Mouse (Mus musculus) gastrocnemius, adult 8-10 months (tissue): ENCODE results near the gene Slfn2. TPM values are rescaled to one million over a fixed set of nuclear protein-coding genes. Genes with fewer than 3 reads are reported as not detected.

Experiments
- DNase-seq, 2 experiments: peaks; one replicate each; pipeline ENCODE4 v3.0.0; 2022; ENCODE audit warnings: low spot score in 2 of 2
- microRNA-seq: library from miRNA; unstranded; fragments of <30 nt; microRNA quantifications from one replicate; pipeline ENCODE4 v1.2.0, GENCODE M21; 2022
- total RNA-seq, 4 experiments: library from RNA; stranded (reverse); gene quantifications; 2 replicates each; pipeline ENCODE4 v1.2.4; 2022

Slfn2 gene
- total RNA-seq, 4 experiments from 2014 or later, result 0.48 to 0.62 (median 0.56) TPM

DNA sequence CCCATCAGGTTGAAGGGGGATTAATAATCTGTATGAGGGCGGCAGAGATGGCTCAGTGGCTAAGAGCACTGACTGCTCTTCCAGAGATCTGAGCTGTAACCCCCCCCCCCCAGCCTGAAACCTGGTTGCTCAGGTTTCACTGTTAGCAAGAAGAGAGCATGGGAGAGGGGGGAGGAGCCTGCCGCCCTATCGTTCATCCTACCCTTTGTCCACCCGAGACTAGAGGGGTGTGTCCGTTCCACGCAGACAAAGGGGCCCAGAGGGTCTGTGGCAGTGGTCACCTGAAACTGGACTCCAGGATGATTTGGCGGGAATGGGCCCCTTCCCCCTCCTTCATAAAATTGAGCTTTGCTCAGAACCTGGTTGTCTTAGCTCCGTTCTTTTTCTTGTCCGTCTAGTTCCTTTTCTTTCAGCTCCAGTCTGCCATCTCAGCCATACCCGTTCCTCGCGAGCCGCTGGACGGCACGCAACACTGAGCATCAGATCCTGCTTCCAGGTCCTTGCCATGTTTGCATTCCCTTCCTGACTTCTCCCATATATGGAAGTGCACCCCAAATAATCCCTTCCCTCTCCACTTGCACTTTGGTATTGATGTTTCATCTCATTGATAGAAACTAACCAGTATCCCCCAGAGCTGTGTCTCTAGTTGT, 5.5 kb downstream of the Slfn2 start:
- DNase-seq, result no peak

DNA sequence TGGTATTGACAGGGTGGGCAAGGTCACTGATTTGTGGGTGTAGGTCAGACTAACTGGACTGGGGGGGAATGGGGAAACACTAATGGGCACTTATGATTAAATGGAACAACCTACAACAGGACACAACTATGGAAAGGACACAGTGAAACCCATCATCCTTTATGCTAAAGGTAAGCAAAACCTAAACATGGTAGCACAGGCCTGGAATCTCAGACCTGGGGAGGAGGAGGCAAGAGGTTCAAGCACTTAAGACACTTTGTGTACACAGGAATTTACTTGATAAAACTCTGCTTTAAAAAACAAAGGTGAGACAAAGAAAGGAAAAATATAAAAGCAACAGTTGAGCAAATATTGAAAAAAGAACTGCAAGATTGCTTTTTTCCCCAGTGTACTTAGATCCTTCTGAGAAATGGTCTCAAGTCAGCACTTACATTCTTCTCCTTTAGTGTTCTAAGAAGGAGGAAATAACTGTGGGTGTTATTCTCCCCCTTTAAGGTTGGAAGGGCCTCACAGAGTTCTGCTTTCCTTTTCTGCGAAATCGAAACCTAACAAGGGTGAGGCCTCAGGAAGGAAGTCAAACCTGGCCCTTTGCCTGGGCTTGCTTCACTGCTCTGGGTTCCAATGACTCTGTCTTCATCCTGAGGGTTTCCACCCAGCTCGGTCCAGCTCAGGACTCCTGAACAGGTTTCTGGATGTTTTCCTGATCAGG, 13.0 kb downstream of the Slfn2 start:
- peak; percentile 46 to 51 for DNase-seq

DNA sequence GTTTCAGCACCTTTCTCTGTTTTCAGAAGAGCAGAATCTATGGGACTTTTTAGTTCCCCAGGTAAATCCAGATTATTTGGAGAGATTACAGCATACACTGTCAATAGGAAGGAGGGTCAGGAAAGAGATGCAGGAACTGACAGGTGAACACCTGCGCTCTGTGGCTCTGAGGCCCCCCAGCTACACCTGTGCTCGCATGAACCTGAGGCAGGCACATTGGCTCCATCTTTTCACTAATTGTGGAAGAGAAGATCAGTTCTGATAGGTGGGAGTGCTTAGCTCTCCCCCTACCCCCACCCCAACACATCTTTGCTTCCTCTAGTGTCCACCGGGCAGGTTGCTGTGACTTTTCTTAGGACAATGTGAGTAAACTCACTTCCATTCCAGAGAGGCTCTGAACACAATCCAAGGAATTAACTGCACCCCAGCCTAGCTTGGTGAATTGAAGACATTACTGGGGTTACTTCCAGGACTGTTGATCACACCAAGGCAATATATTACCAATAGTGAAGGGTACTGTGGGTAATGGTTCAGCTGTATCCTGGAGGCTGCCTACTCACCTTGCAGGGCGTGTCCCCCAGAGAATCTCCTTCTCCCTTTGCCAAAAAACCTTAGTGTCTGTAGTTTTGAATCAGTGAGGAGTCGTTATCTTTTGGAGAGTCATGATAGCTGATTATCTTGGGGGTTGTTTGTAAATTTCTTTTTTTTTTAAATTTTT, 13.7 kb downstream of the Slfn2 start:
- DNase-seq, result no peak

DNA sequence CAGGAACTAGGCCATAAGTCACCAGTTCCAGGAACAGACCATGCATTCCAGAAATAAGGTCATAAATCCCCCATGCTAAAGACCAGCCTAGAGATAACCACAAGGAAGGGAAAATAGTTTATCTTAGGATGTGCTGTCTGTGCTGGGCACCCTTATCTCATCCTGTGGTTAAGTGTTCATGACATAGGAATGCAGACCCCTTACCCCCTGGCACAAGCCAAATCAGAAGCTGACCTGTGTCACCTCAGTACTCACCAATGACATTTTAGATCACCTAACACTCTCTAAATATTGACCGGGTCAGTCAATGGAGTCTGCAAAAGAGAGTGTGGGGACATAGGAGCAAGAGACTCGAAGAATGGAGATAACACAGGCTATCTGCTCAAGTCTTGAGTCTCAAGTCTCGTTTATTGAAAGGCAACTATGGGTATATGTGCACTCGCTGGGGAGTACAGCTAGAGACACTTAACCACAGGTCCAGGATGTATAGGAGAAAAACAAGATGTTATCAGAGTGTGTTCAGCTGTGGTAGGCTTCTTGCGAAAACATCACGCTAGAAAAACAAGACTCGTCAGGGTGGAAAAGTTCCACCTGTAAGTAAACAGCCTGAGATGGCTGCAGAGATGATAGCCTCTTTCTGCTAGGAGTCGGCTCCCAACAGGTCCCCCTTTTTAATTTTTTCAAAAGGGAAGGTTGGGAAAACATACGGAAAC, 14.7 kb downstream of the Slfn2 start:
- DNase-seq, result no peak

DNA sequence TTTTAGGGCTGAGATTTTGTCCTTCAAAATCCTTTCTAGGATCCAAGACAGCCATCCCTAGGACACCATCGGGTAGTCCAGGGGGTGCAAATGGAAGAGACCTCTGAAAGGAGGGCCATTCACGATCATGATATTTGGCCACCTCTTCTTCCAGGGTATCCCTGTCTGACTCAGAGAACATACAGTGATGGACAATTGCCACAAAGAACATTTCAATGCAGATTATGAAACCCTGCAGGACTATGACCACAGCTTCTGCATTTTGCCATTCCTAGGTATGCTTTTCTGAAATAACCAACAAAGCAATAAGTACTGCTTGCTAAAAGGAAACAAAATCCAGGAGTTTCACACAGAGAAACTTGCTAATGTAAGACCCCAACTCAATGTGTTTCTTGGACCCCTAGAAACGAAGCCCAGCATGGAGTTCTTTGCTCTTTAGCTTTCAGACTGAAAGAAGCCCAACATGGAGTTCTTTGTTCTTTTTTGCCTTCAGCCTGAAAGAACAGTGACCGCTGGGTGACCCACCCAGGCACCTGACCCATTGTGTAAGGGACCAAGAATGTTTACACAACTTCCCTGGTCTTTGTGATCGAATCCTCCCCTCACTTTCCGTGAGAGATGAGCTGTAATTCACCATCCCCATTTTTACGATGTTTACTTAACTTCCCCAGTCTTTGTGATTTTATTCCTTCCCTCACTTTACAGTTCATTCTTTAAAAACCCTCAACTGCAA, 18.0 kb downstream of the Slfn2 start:
- no peak for DNase-seq

DNA sequence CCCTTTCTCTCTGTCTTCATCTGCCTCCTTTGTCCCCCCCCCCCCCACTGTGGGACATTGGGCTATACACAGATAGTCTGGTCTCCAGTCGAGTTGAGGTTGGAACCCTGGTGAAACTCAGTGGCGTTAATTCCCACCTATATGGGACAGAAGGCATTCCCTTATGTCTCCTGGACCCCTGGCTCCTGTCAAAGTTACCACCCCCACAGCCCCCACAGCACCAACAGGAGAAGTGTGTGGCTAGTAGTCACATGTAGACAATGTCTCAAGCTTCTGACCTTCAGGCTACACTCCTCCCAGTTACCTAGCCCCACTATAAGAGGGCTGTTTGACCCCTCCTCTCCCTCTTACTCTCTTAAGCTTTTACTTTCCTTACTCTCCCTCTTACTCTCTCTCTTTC, 19.2 kb downstream of the Slfn2 start:
- DNase-seq, result no peak

DNA sequence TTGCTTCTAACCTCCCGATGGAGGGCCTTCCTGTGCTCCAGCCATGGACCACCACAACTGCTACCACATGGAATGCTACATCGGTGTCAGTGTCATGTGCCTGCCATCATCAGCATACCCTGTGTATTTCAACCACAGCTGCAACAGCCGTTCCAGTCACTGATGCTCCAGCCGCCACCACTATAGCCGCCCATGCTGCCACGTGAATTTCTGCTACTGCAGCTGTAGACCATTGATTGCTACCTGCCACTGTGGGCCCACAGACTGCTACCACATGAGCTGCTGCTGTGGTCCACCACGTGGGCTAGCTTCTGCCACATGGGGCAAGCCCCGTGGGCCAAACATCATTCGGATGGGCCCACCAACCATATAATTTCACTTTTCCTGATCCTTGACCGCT, 19.8 kb downstream of the Slfn2 start:
- no peak for DNase-seq

DNA sequence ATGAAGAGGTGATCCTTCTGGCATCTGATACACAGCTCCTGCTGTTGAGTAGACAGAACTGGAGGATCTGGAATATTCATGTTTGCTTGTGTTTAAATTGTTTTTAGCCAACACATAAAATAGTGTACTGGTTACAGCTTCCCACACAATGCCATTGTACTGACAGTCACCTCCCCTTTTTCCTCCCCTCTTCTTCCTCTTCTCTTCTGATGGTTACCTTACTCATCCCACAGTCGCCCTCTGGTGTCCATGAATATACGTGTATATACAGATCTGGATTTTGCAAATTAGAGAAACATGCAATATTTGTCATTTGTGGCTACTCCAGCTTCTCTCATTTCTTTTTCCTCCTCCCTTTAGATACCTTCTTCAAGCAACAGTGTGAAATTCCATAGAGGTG, 50.2 kb downstream of the Slfn2 start:
- DNase-seq, result no peak

DNA sequence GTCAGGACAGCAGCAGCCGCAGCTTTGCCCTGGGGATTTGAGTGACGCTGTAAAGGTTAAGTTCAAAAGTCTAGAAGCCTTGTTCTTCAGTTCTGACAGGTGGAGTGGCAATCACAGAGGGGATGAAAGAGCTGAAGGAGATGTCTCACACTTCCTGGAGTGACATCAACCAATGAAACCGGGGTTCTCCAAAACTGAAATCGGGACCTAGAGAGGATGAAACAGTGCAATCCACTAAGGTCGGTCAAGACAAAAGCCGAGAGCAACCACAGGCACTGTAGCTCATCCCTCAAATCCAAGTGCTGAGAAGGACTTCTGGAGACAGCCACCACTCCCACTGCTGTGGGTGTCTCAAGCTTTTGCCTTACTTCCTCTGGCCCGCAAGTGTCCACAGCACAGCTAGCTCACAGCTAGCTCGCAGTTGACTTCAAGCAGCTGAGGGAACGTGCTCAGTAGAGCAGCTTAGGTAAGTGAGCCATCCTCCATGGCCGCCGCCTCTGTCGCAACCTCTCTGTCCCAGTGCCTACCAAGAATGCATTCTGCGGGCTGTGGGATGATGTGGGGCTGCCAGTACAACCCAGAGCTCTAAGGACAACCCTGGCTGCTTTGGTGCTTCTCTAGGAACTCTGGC, 51.8 kb downstream of the Slfn2 start, which contains the start of gene Slfn1:
Gene Slfn1, plus strand, starts transcription at position 253 of the 631 bp plus-strand sequence.
- DNase-seq, result no peak

DNA sequence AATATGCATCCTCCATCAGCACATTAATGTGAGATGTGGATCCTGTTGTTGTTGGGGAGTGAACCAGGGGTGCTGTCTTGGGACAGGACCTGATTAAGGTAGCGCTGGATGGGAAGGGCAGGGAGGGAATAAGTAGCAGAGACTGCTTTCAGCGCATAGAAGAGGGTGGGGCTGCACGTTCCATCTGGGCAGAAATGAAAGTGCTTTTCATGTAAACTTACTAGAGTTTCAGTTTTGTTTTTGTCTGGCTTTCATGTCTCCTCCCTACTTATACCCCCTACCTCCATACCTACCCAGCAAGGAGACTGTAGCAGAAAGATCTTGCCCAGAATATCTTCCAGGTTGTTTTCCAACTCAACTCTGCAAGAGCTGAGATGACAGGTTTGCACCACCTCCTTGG, 53.1 kb downstream of the Slfn2 start:
- no peak for DNase-seq

Small RNAs within 50 kb of the gene (microRNA-seq; reads per million reads assigned to microRNA genes)
- not detected for gene Gm27598

Other genes starting within 250 kb of the Slfn2 start
- gene Rffl, start 193.9 kb upstream of the Slfn2 start, total RNA-seq, result 1 to 10 TPM; 7.5 to 9.7 (median 8.8) TPM
- gene Rad51d, start 174.5 kb upstream of the Slfn2 start, total RNA-seq, result 1 to 10 TPM; 3.1 to 4.1 (median 3.6) TPM
- not detected for gene Fndc8, start 173.0 kb upstream of the Slfn2 start, total RNA-seq
- gene Nle1, start 156.7 kb upstream of the Slfn2 start, total RNA-seq, result 10 to 100 TPM in 3 of 4 experiments, 1 to 10 TPM in 1; 9.0 to 12.9 (median 10.9) TPM
- gene Unc45b, start 154.6 kb upstream of the Slfn2 start, total RNA-seq, result 100 to 1,000 TPM; 184 to 219 (median 203) TPM
- 10 to 100 TPM; 10.1 to 16.3 (median 12.4) TPM for gene Slfn5, start 113.8 kb upstream of the Slfn2 start, total RNA-seq
- gene Slfn9, start 73.3 kb upstream of the Slfn2 start, total RNA-seq, result under 1 TPM; 0.05 to 0.18 (median 0.09) TPM
- under 1 TPM; 0.17 to 0.36 (median 0.33) TPM for gene Slfn8, start 44.3 kb upstream of the Slfn2 start, total RNA-seq
- gene Slfn1, start 51.7 kb downstream of the Slfn2 start, total RNA-seq, result not detected
- under 1 TPM in 1 of 4 experiments, not detected in 3; 0.08 TPM for gene Slfn4, start 110.1 kb downstream of the Slfn2 start, total RNA-seq
- under 1 TPM in 3 of 4 experiments, not detected in 1; 0.24 to 0.43 (median 0.34) TPM for gene Slfn3, start 126.2 kb downstream of the Slfn2 start, total RNA-seq
- gene Slfn14, start 221.6 kb downstream of the Slfn2 start, total RNA-seq, result not detected
- gene Ap2b1, start 233.9 kb downstream of the Slfn2 start, total RNA-seq, result 10 to 100 TPM; 28.5 to 34.9 (median 32.6) TPM
- gene Pex12, start 237.5 kb downstream of the Slfn2 start, total RNA-seq, result 10 to 100 TPM in 3 of 4 experiments, 1 to 10 TPM in 1; 9.2 to 17.1 (median 15.2) TPM